Mouse (Mus musculus) 3134 (cell line): Measurements from ENCODE around the gene Eif4g2.
A peak's percentile ranks its signal among the peaks of the same experiment; 100 is the strongest.

Experiments
- DNase-seq: peaks from one replicate; pipeline ENCODE4 v3.0.0-alpha.2; 2011; ENCODE audit warnings: low spot score; ENCODE audit not compliant: insufficient read length; ENCODE audit errors: extremely low read depth

The Eif4g2 gene

DNA sequence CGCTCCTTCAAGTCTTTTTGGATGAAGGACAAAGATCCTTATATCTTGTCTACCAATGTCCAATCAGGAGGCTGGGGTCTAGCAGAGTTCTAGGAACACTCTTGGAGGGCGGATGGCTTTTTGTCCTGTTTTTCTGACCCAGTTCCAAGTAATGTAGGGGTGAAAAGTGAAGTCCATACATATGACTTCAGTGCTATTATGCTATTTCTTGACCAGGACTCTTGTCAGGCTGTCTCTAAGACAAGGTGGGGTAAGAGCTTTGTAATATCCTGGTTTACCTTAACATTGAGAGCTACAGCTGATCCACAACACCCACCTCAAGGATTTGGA lies 12.7 kb downstream of the Eif4g2 start:
- no peak for DNase-seq

DNA sequence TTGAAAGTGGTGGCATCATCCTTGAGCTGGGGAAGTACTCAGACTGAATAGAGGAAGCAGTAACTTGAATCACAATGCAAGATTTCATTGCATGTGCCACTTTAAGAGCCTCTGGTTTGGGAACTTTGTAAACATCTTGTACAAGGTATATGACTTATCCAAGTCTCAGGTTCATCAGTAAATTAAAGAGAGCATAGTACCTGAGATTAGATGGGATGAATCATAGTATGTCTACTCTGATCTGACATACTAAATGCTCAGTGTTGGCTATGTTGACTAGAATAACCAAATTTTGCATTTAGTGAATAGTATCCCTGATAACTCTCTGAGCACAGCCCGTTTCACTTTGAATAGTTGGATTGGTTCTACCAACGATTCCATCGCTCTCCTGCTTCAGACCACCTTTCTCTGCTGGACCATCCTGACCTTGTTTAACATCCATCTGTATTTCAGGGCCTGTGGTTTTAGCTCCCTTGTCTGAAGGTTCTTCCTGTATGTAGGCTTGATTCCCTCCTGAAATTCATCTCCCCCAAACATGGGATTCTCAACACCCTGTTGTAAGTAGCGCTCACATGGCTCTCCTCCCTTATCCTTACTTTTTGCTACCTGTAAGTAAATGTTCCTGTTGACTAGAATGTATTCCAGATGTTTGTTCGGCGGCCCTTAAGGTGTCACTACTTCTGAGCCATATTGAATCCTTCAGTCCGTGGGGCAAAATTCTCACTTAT lies 13.2 kb downstream of the Eif4g2 start:
- no peak for DNase-seq

DNA sequence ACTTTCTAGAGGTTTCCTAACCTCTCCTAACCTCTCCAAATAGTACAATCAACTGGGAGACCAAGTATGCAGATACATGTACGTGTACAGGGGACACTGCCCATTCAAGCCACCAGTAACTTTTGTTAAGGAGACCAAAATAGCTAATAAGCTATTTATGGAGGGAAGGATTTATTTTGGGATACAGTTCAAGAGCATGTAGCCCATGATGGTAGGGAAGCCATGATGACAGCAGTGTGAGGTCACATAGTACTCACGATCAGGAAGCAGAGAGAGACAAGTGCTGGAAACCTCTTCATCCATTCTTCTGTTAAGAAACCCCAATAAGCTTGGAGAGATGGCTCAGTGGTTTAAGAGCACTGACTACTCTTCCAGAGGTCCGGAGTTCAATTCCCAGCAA lies 14.6 kb downstream of the Eif4g2 start:
- no peak for DNase-seq

DNA sequence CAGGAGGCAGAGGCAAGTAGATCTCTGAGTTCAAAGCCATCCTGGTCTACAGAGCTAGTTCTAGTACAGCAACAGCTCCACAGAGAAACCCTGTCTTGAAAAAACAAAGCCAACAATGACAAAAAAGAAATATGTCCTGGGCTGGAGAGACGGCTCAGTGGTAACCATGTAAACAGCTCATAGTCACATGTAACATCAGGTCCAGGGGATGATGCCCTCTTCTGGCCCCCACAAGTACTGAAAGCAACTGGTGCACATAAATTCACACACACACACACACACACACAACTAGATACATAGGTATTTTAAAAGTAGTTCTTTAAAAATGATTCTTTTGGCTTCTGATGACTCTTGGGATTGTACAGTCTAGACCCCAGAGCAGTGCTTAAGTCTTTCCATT lies 19.9 kb downstream of the Eif4g2 start:
- no peak for DNase-seq

DNA sequence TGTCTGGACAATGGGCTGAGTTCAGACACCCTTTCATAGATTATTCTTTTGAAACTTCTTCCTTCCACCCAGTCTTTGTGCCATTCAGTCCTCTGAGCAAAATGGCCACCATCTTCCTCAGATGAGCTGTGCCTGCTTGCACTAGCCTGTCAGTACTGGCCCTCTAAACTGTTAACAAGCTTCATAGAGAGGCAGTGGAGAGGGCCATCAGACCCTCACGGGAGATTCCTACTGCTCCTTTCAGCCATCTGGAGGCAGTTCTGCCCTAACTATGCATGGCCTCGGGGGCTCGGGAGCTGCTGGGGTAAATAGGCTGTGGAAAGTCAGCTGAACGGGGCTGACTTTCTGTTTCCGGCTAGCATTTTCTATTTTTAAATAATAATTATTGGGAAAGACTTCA lies 23.3 kb downstream of the Eif4g2 start:
- no peak for DNase-seq

DNA sequence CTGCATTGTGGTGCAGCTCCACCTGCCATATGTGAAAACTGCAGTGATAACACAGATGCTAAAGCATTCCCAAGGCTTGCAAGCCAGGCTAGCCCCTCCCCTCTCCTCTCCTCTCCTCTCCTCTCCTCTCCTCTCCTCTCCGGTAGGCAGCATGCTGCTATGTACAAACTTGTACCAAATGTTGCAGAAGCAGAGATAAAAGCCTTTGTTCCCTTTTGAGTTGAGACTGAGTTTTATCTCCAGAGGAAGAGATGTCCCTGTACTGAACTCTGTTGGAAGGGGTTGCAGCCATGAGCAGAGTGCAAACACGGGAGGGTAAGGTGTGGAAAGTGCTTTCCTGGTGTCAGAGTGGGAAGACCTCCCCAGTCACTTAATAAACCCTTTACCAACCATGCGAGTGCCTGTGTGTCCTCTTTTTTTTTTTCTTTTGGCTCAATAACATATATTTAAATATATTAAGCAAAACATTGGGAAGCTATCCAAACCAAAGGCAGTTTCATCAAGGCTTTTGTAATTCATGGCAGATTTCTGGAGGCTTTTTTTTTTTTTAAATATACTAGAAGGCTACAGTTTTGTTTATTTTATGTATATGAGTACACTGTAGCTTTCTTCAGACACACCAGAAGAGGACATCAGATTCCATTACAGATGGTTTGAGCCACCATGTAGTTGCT lies 26.7 kb downstream of the Eif4g2 start:
- DNase-seq, result no peak

DNA sequence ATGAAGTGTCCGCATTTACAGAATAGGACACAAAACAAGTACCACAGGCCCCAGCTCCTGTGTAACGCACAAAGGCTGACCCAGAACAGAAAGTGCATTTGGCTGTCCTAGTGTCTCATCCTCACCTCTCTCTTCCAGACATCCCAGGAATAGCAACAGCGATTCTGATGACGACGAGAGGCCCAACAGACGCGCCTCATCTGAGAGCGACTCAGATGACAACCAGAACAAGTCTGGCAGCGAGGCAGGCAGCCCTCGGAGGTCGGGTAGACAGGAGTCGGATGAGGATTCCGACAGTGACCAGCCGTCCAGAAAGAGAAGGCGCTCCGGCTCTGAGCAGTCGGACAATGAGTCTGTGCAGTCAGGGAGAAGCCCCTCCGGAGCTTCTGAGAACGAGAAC lies 27.6 kb downstream of the Eif4g2 start:
- no peak for DNase-seq

DNA sequence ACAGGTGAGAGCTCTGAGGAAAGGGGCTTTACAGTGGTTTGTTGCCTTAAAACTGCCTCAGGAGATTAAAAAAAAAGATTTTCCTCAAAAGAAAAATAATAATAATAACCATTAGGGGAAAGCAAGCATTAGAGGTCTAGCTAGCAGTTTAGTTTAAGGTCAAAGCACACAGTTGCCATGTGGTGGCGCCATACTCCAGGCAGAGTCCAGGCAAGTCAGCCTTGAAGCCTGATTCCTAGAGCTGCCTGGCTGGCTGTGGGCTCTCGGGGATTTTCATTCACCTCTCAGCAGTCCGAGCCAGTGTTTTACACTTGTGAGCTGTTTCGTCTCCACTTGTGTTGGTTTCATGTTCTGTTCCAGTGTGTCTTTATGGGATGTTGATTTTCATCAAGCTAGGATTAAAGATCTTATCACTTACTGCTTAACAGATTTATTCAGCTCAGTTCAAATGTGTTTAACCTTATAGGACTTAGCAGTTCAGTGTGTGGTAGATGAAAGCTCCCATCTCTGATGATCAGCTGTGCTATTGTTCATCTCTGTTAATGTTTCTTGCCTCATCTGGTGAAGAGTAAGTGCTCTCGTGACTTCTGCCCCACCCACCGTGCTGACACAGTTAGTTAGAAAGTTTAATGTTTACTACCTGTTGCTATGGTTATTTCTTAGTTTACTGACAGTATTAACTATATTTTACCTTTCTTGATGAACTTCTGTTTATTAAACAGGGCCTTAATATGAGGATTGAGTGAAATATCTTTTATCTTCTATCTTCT lies 33.0 kb downstream of the Eif4g2 start:
- DNase-seq, result no peak

DNA sequence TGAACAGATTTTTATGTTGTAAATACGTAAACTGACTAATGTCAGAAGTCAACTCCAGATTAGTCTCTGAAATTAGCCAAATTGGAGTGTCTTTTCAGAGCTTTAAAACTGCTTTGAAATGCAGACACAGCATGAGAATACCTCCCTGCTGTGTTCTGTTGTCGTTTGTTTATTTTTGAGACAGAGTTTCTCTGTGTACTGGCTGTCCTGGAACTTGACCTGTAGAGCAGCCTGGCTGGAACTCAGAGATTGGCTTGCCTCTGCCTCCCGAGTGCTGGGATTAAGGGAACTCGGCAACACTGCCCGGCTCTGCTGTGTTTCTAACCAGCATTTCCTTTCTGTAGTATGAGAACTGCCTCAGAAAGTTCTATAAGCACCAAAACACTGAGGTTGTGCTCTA lies 33.9 kb downstream of the Eif4g2 start:
- no peak for DNase-seq

DNA sequence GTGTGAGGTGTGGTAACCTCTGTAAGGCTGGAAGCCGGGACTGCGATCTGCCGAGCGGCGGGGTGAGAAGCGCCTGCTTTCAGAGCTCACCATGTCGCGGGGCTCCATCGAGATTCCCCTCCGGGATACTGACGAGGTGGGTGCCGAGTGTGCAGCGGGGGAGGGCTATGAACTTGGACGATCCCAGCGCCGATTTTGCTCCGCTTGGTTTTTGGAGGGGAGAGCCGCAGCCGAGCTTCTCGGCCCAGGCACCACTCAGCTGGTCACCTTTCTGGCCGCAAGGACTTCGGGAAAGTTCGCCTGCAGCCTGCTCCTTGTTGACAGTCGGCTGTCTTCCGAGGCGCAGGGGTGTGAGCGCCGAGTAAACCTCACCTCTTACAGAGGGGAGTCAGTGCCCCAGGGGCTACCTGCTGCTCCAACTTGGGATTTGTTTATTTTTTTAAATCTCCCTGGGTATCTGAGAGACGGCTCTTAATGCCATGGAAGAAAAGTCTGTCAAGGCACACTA lies 53.7 kb downstream of the Eif4g2 start:
- DNase-seq, result no peak

DNA sequence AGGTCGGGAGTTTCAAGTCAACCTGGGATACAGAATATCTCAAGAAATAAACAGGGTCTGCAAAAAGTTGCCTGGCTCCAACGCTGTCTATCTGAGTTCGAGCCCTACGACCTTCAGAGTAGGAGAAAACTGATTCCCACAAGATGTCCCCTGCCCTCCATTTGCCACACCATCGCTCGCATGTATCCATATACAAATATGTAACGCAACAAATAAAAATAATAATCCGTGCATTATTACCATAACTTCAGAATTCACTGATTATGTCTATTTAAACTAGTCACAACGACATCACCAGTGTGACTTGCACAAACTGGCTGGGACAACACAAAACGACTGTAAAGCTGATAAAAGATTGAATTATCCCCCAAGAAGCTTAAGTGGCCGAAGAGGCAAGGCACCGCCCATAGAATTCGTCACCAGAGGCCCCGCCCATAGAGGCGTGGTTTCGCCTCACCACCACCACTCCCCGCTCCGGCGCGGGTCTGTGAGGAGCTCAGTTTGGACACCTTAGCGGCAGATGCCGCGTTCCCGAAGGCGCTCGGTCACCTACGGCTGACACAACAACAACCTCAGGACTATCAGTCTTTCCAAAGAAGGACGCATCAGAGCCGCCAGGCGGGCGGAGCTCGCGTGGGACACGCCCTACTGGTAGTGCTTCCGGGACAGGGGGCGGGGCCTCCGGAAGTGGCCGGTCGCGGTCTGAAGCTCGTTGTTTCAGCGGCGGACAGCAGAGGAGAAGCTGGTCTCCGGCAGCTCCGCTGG lies 54.4 kb downstream of the Eif4g2 start, which contains the start of gene Ctr9:
Gene Ctr9 (plus strand): TSS at position 671 of the 765 bp plus-strand sequence.
- DNase-seq, result peak; percentile 91

DNA sequence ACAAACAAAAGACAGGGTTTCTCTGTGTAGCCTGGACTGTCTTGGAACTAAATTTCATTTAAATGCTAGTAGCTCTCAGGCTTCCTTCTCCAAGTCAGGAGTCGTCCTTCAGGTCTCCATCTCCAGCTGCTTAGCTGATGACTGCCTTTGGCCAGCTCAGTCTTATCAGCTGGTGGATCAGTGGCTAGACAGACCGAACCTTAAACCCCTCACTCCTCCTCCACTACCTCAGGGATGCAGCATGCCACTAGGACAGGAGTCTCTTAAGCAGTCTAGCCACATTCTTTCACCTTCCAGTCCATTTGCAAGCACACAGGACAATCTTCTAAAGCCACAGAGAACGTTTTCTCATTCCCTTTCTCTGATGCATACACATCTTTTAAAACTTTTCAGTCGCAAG lies 57.9 kb downstream of the Eif4g2 start:
- DNase-seq, result no peak

DNA sequence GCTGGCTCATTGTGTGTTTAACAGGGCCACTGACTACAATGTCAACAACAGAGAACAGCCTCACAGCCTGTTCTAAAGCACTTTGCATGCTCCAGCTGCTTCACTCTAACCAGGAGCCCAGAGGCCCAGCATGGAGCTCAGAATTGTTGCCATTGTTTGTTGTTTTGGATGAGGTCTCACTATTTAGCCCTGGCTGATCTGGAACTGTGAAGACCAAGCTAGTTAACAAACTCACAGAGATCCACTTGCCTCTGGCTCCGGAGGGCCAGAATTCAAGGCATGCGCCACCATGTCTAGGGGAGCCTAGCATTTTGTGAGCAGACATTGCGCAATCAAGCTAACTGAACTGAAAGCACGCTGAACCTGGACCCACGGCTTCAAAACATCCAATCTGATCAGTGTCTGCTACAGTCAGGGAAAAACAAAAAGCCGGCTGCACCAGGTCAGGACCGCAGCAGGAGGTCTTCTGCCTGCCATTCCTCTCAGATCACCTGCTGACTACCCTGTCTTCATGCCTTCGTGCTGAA lies 58.7 kb downstream of the Eif4g2 start:
- no peak for DNase-seq

DNA sequence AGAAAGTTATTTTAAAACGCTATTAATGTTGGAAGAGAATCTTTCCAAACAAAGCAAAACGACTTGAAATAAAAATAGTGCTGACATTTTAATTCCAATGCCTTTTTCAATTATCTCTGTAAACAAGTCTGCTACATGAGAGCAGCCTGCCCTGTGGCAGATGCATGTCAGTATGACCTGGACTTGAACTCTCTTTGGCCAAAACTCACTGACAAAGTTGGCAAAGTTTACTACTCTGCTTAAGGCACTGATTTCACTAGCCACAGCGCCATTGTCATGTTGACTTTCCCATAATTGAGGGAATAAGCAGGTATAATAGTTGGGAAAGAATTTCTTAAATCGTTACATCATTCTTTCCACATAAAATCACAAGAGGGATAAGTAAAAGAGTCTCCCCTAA lies 62.0 kb downstream of the Eif4g2 start:
- no peak for DNase-seq
